Mouse (Mus musculus) liver, adult 2 months (tissue): ENCODE measurements at regions not wholly inside any gene's neighbourhood (a gene's known extent, or its start where the extent isn't known, plus 50 kb on each side); places are given as distances from the start of the nearest gene placed in this dataset.

Source experiments
- CTCF ChIP-seq: fragments of 200-500 bp; IDR thresholded peaks from 2 replicates; pipeline ENCODE4 v1.5.1; 2011; ENCODE audit warnings: low read depth, low read length, control low read depth
- POLR2A ChIP-seq: fragments of 200-500 bp; IDR thresholded peaks from 2 replicates; pipeline ENCODE4 v1.6.1; 2011; ENCODE audit warnings: low read length, control low read depth; ENCODE audit not compliant: insufficient read depth; ENCODE audit errors: extremely low read depth

- no peak for TF ChIP-seq CTCF
- no peak for TF ChIP-seq POLR2A
These were observed 210.4 kb upstream of the P2ry1 start for GRCm38 (mm10) chr3:60792166-60792565.
